Mouse (Mus musculus) adrenal gland, adult 2 months (tissue): Measurements from ENCODE around the gene Meis1. TPM values are rescaled to one million over a fixed set of nuclear protein-coding genes. Genes with fewer than 3 reads are reported as not detected.

Experiments used
- DNase-seq: peaks from one replicate; pipeline ENCODE4 v3.0.0; 2021
- polyA plus RNA-seq: library from polyadenylated mRNA; depleted of rRNA; stranded (reverse); fragments of >200 nt; gene quantifications from 2 replicates; pipeline ENCODE4 v1.2.3, GENCODE M21; 2012
- total RNA-seq, 2 experiments: library from RNA; stranded (reverse); gene quantifications; 2 replicates each; pipeline ENCODE4 v1.2.3; 2021

Gene Meis1
- total and polyA plus RNA-seq, 3 experiments, result 27.5 to 50.7 (median 45.9) TPM

DNA sequence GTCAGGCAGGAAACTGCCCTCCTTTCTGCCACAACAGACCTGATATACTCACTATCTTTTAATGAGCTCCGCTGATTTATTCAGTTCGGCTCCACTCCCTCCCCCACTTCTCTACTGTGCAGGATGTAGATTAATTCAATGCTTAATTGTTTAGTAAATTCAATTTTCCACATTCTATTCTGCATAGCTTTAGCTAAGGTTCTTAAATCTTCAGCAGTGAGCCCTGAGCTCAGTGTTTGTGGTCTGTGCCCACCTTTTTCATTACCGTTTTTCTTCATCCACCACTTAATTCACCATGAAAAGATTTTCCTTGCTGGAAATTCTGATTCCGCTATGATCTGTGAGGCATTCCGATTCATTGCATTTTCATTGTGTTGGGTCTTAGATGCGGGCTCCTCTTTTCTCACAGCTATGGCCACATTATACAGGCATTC is 28.5 kb downstream of the Meis1 start:
- no peak for DNase-seq

DNA sequence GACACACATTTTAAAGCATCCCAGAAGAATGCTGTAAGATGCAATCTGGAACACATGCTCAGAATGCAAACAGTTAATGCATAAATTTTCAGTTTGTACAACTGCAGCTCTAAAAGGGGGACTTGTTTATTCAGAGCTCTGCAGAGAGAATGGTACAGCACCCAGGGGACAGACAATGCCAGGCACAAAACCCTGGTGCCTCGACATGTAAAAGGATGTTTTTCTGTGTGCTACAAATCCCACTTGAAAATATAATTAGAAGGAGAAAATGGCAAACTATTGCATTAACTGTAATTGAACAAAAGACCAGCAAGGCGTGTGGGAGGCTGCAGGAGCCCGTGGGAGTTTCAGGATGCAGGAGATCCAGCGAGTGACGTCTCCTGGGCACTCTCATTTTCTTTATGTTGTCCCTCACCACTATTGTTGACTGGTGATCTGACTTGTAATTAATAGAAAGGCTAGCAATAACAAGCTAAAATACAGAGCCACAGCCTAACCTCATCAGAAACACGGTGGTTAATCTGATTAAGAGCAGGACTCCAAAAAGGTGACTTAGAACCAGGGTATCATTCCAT is 29.0 kb downstream of the Meis1 start:
- no peak for DNase-seq

DNA sequence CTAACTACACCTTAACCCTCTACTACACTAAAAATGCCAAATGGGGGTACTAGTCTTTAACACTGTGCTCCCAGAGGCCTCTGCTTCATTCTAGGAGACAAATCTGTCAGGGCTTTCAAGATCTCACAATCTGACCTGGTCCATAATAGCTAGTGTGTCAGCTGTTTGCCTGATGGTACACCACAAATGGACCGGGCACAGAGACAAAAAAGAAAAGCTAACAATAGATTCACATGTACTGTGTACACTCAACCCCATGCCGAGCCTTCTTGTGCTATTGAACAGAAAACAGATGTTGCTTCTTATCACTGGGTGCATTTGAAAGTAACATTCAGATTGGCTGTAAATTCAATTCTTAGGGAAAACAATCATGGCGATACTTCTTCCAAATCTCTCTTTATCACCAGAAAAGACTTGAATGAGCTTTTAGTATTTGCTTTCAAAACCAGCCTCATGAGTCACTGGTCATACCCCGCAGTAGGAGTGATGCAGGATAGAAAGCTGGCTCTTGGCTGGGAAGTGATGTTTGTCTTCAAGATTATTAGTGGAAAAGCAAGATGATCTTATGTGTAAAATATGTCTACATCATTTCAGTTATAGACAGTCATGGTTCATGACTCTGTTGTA is 30.0 kb downstream of the Meis1 start:
- DNase-seq, result no peak

DNA sequence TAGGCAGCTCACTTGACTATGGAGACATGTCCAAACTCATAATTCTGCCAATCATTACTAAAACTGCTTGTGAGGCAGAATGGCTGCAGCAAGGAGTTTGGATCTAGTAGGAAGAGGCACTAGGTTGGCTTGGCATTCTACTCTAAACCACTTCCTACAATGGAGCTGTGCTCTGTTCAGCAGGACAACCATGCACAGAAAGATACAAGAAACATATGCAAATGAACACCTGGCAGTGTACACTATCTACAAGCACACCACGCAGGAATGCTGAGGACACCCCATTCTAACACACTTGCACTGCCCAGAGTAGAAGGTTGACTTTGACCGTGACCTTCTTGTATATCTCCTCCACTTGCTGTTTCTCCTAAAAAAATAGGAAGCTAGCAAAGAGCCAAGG is 35.0 kb downstream of the Meis1 start:
- DNase-seq, result no peak

DNA sequence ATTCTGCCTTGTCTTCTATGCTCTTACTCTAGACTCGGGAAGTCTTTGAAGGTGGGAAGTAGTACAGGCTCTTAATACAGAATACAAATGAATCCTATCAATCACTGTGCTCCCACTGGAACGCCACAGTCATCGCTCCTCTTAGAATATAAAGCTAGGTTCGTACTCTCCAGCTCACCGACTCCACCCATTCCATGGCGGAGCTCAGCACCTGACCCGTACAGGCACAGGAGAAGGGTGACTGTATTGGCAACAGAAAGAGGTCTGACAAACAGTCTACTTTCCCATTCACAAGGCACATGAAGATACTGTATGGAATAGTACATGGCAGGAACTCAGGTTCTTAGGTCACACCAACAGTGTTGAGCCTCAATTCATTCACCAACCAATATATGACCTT is 35.5 kb downstream of the Meis1 start:
- no peak for DNase-seq

DNA sequence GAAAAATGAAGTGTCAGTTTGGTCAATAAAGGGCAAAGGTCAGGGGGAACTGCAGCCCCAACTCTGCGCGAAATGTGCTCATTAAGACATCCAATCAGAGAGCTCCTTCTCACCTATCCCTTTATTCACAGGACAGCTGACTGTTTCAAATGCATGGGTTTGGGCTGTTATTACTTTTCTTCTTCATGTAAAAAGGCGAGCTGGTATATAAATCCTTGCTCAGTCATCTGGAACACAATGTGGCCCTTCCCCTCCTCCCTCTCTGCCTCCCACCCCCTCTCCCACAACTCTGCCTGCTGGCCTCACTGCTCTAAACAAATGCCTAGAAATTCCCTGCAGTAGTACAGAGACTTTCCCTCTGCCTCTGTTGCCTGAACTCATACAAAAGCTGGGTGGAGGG is 36.5 kb downstream of the Meis1 start:
- DNase-seq, result no peak

DNA sequence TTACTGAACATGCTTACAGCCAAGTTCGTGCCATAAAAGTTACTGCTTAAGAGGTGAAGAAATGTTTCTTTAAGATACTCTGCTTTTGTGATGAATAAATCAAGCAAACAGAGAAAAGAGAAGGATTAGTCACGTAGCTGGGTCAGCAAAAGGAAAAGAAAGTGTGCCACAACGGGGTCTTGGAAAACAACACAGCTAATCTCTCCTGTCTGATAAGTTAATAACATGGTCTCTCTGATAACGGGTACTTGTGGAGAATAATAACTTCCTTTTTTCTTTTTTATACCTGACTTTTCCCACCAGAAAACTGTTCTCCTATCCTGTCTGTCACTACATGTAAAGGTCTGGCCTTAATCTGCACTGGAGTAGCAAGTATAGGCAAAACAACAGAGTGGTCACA is 37.4 kb downstream of the Meis1 start:
- DNase-seq, result no peak

DNA sequence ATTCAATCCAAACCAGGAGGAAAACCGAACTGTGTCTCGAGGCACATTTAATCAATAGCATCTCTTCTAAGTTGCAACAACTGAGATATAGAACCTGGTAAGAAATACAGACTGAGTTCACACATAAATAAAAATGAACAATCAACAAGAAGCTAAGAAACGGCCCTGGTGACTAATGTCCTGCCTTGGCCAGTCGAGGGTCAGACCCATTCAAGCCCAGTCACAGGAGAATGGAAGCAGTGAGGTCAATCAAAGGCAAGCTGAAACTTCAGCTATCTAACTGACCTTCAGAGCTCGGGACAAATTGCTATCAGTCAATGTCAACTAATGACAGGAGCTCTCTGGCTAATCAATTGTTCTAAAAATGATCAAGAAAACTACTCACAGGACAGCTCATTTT is 38.2 kb downstream of the Meis1 start:
- DNase-seq, result peak; percentile 76

DNA sequence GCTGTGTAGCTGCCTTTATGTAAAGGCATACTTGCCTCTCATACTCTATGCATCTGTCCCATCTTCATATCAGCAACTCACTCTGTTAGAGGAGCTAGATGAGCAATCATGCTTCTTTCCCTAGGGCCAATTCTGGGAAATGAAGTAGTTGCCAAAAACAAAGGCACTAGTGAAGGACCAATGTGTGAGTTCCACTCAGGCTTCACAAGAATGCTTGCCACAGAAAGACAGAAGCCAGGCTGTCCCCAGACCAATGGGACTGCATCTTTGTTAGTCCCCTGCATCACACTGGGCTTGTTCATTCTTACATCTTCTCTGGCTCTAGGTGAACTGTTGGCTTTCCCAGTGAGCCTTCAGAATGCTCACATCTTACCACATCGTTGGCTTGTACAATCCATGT is 43.7 kb downstream of the Meis1 start:
- DNase-seq, result no peak

DNA sequence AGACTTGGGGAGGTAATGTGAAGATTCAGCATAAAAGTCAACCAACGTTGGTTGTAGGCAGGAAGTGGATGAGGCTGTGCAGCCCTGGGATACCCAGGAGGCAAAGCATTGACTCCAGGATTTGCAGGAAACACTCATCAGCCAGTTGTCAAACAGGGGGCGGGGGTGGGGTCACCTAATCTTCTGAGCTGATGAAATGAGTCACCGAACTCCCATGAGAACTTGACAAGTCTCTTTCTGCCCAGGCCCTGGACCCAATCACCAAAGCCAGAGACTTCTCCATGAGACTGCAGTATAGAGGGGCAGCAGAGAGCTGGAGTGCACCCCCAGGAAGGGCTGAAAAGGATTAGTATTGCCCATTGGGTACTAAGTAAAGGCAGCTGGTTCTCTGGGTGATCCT is 45.0 kb downstream of the Meis1 start:
- DNase-seq, result no peak

DNA sequence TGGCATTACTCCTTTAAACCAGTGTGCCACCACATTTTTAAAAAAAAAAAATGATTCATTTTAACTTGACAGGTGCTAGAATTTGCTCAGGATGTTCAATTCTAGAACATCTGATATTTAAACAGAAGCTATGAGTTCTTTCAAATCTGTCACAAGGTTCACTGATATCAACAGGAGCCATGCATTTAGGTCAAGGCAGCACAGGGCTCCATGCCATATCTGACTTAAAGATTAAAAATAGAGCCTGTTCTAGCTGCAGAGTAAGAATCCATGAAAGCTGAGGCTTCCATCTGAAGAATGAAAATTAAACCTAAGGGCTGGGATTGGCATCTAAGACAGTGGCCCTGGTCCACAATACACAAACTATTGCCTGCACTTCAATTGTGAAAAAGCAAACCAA is 45.8 kb downstream of the Meis1 start:
- DNase-seq, result no peak

DNA sequence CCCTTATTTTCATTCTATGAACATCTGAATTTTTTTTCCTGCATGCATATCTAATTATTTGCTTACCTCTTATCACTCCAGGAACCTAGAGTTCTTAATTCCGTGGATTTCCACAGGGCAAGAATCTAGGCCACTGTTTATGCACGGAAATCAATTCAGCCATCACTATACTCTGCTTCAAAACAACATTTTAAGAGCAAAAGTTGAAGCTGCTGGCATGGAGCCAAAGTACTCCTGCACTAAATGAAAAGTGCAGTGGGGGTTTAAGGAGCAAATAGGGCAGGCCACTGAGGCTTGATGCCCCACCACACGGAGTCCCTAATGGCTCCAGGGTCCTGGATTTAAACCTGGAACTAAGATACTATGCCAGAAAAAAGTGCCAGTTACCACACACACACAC is 47.2 kb downstream of the Meis1 start:
- no peak for DNase-seq

DNA sequence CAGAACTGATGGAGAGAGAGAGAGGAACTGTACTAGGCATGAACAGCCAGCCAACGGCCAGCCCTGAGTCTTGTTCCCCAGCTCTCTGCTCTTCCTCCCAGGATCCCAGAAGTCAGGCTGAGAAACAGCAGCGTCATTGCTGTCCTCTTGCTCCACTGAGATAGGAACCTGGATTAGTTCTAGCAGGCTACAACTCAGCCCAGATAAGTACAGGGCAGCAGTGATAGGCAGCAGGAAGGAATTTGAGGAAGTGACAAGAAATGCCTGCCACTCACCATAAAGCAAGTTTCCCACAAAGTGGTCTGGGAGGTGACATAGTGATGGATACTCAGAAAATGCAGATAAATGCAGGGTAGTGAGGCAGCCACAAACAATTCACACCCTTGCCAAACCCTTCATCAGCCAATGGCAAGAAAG is 48.9 kb downstream of the Meis1 start:
- no peak for DNase-seq

DNA sequence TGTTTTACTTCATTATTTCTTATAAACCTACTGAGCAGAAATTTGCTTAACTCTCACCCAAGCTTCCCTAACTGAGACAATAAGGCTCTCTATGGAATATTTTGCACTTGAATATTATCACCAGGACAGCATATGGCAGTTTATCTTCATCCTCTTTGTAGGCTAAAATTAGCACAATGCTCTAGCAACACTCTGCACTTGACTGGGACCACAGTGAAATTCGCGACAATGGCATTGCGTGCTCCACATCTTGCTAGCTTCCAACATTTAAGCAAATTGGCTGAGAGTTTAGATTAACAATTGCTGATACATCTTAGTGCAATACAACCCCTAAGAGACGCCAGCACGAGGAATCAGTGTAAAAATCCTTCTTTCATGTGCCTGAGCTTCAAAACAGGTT is 54.4 kb downstream of the Meis1 start:
- DNase-seq, result no peak

DNA sequence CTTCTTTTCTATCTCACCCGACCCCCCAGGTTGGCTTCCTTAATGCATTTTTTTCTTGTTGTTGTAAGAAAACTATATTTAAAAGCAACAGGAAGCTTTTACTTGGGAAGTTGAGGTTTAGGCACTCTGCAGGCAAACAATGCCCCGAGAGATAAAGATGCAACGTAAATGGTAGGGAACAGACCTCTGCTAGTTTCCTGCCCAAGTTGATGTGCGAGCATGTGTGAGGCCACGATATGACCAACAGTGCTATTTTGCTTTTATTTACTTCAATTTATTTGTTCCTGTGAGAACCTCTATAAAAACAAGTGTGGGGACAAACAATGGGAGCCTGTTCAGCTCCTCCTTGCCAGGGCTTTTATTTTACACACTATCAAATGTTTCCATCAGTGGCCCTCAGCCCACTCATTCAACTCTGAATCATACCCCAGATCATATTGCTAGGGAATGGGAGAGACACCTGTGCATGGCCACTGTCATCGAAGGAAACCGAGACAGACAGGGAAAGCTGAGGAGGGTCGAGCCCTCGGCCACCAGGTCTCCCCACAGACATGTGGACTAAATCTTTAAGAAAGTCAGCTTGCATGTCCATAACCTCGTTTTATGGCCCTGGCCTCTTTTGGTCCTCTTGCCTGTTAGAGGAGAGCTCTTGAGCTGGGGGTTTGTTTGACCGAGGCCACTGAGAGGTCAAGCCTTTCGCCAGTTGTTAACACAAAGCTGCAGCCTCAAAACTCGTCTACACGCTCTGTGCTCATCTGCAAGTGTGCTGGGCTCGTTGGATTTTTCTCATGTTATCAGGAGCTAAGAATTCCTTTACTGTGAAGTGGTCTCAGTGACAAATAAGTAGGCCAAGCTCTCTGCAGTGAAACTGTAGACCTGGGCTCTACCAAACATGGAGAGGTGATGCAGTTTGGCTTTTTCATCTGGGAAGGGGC is 55.3 kb downstream of the Meis1 start:
- DNase-seq, result no peak

DNA sequence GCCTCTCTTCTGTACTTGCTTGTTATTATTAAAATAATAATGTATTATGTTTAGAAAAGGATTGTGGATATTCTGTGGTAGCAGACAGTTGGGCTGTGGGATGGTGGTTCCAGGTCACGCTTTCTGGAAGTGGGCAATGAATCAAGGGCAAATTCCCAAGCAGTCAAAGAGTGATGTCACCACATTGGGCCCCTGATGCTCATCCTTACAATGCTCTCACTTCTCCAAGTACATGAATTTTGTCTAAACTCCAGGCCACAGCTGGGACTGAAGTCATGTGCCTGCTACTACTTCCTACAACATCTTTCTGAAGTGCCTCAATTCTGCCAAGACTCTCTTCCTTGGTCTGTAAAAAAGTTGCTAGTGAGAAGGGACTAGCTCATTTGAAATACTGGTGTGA is 59.3 kb downstream of the Meis1 start:
- no peak for DNase-seq

DNA sequence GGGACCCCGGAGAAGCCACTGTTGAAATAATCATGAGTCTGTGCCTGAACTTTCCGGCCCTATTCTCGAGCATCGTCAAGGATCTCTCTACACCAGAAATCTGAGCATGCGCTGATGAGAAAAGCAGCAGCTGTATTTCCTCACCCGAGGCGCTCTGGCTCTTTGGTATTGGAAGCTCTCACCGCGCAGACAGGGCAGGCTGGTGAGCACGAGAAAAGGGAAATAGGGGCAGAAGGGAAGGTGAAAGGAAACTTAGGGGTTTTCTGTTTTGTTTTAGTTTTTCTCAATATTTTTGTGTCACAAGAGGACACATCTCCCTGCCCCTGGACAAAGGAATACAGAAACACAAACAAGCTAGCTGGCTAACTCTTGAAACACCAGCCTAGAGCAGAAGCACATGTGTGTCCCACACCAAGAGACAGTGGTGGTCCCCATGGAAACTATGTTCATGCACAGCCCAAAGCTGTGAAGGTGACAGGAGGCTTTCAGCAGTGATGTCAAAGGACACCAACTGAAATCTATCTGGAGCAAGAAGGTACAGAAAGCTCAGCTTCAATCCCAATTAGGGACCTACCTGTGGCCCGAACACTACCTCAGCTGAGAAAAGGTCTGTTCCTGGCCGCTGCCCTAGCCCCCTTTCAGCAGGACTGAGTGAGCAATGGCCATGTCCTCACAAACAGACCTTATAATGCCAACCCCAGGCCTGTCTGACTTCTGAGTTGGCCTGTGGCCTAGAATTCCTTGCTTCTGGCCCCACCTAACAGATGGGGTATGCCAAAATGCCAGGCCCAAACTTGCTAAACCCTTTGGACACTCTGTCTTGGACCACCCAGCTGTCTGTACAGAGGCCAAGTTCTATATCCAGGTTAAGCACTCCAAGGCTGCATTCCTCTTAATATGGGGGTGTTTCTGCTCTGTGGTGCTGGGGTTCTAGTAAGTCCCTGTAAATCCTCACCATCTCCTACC is 60.7 kb downstream of the Meis1 start:
- DNase-seq, result peak; percentile 35

DNA sequence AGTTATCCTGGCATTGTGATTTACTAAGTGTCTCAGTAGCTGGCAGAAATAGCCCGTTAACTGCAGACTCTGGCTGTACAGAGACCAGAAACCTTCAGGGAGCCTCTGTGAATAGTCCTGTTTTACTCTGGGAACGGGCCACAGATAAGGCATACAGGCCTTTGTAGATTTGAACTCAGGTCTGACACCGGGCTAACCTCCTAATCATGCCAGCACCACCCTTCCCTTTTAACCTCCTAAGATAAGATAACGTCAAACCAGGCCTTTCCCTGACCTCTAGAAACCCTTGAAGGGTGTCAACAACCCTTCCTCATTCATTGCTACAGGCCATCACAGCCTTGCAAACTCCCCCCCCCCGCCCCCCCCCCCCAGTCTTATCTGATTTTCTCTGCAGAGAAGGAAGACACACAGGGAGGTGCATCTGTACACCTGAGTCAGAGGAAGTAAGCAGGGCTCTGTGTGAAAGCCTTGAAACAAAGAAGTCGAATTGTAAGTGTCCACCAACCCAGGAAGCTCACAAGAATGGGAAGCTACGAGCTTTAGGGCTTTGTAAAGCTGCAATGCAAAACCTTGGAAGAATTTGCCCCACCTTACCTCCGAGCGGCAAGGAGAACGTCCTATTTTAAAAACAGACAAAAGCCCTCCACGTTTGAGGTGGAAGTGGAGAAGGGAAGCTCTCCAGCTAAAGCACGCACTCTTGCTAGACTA is 61.5 kb downstream of the Meis1 start:
- no peak for DNase-seq

DNA sequence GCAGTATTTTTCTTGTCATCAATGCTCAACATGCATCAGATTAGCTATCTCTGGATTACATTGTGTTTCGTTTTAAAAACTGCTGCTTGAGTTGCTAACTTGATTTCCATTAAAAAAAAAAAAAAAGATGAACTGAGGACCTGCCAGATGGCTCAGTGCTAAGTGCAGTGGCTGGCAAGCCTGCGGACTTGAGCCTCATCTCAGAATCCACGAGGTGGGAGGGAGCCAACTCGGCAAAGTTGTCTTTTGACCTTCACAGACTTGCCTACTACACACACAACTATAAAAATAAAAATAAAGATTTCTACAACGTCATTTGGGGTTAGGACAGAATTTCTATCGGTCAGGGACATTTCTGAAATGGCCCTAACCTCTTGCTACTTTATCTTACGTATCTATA is 62.8 kb downstream of the Meis1 start:
- DNase-seq, result peak; percentile 55

DNA sequence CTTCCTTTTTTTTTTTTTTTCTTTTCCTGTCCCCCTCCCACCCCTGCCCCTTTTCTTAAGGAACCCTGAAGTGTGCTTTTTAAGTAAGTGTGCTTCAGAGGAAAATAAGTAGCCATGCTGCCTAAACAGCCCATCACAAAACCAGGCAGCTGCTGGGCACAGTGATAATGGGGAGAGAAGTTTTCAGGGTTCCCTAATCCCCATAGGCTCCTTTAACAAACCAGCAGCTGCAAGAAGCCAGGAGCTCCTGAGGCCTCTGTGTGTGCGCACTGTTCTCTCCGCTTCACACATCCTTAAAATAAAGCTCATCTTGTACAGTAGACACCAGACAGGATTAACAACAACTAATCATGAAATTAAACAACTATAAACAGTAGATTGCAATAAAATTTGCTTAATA is 63.9 kb downstream of the Meis1 start:
- DNase-seq, result no peak

DNA sequence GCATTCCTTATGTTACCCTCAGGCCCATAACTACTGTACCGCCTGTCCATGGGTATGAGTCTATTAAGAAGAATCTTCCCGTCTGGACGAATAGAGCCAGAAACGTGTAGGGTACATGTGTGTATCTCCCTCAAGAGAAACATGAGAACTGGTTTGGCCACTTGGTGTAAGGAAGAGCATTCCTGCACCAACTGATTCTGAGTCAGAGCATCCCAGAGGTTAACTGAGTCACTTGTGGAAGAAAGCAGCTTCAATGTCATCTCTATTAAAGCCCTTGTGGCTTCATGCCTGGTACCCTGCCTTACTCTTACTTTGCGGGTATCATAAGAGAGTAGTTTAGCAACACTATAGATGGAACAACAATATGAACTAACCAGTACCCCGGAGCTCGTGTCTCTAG is 64.9 kb downstream of the Meis1 start:
- no peak for DNase-seq
